Mouse (Mus musculus) forebrain, postnatal 0 days (tissue): ENCODE data around the gene Map2k1. TPM values are rescaled to one million over a fixed set of nuclear protein-coding genes. Genes with fewer than 3 reads are reported as not detected.
"Not testable (repeated sequence)": the region's sequence is repeated elsewhere in the genome, so short reads cannot be mapped to it uniquely, and the experiment has no call there.

ENCODE experiments used
- ATAC-seq: fragments of 200-750 bp; cut with Nextera tagmentation; 2 replicates; pipeline ENCODE4 v1.8.0; 2017; ENCODE audit warnings: mild to moderate bottlenecking, moderate library complexity
- DNase-seq: peaks from one replicate; pipeline ENCODE4 v3.0.0-alpha.2; 2015
- H3K27ac ChIP-seq: fragments of 300-500 bp; sonication (generic); 2 replicates; pipeline ENCODE4 v1.5.1; 2014; ENCODE audit warnings: low read depth, mild to moderate bottlenecking, antibody characterized with exemption, low read length, moderate library complexity, mixed read lengths
- H3K27me3 ChIP-seq: fragments of 300-500 bp; sonication (generic); 2 replicates; pipeline ENCODE4 v1.6.1; 2014; ENCODE audit warnings: mild to moderate bottlenecking, low read length, mixed read lengths; ENCODE audit not compliant: insufficient read depth
- H3K36me3 ChIP-seq: fragments of 300-500 bp; sonication (generic); 2 replicates; pipeline ENCODE4 v1.6.1; 2014; ENCODE audit warnings: mild to moderate bottlenecking, moderate library complexity; ENCODE audit not compliant: insufficient read depth
- H3K4me1 ChIP-seq: fragments of 300-500 bp; sonication (generic); 2 replicates; pipeline ENCODE4 v1.6.1; 2014; ENCODE audit warnings: antibody characterized with exemption; ENCODE audit not compliant: insufficient read depth
- H3K4me2 ChIP-seq: fragments of 300-500 bp; sonication (generic); 2 replicates; pipeline ENCODE4 v1.6.1; 2014; ENCODE audit warnings: low read depth, mild to moderate bottlenecking, moderate library complexity
- H3K4me3 ChIP-seq: fragments of 300-500 bp; sonication (generic); 2 replicates; pipeline ENCODE4 v1.5.1; 2014; ENCODE audit warnings: low read depth, low read length, mixed read lengths
- H3K9ac ChIP-seq: fragments of 300-500 bp; sonication (generic); 2 replicates; pipeline ENCODE4 v1.6.1; 2014; ENCODE audit warnings: mild to moderate bottlenecking
- H3K9me3 ChIP-seq: fragments of 300-500 bp; sonication (generic); 2 replicates; pipeline ENCODE4 v1.6.1; 2016; ENCODE audit warnings: low read length
- CTCF ChIP-seq: sonication (generic); IDR thresholded peaks from 2 replicates; pipeline ENCODE4 v1.5.1; 2016; ENCODE audit warnings: antibody characterized with exemption, control low read depth, low read depth
- WGBS: fragments of 180-500 bp; shearing (Covaris S2); extraction: QIAGEN DNeasy Blood & Tissue Kit; methylation state at CpG from one replicate; pipeline ENCODE4 v1.1.7; 2014; 5-methylcytosine and 5-hydroxymethylcytosine counted together
- polyA plus RNA-seq: library from polyadenylated mRNA; unstranded; fragments of >200 nt; fragmentation: Nextera tagmentation; extraction: Ambion mirVana; gene quantifications from 2 replicates; pipeline ENCODE4 v1.2.1, GENCODE M21; 2015
- total RNA-seq: library from RNA; depleted of rRNA; stranded (reverse); fragments of >200 nt; gene quantifications from 2 replicates; pipeline ENCODE4 v1.2.3, GENCODE M21; 2014

Gene Map2k1
- total and polyA plus RNA-seq, 2 experiments from 2014 or later, result 60.8 to 69.9 TPM

GRCm38 (mm10) chr9:64175378-64175777 lies 78.1 kb downstream of the Map2k1 start:
- ATAC-seq, result no peak
- Histone ChIP-seq H3K4me1 (peaks cover 14% of the 10 kb centered on the region; the same call in 1 of the 2 replicates), H3K27ac (no peak overlapping the region), H3K9me3 (no peaks in the 10 kb centered on the region), H3K27me3 (no peaks in the 10 kb centered on the region), H3K9ac (no peak overlapping the region), H3K36me3 (peaks cover 38% of the 10 kb centered on the region), H3K4me2 (no peak overlapping the region), H3K4me3 (no peak overlapping the region)
- no peak for DNase-seq
- TF ChIP-seq CTCF, result no peak
- WGBS, result 45% methylated on average over 11 of the region's 11 CpGs

- H3K27ac ChIP-seq, result no peak overlapping the region
- H3K4me1 ChIP-seq, result peaks cover 11% of the 10 kb centered on the region; the same call in 1 of the 2 replicates
- 67% methylated on average over 8 of the region's 8 CpGs for WGBS
- ATAC-seq, result no peak
- no peaks in the 10 kb centered on the region for H3K9me3 ChIP-seq
- no peak for TF ChIP-seq CTCF
- peak overlapping the region; percentile 60; the same call in 1 of the 2 replicates for H3K4me2 ChIP-seq
- no peak for DNase-seq
- H3K36me3 ChIP-seq, result peaks cover 38% of the 10 kb centered on the region
- H3K27me3 ChIP-seq, result no peaks in the 10 kb centered on the region
- H3K4me3 ChIP-seq, result 0 out of 2 replicates have a peak overlapping the region, but pooled peaks have one; percentile 84
- H3K9ac ChIP-seq, result no peak overlapping the region
Measured at GRCm38 (mm10) chr9:64174766-64175165, 78.7 kb downstream of the Map2k1 start.

- H3K4me3 ChIP-seq, result peak overlapping the region; percentile 84
- H3K4me2 ChIP-seq, result peak overlapping the region; percentile 60
- no peak overlapping the region for H3K27ac ChIP-seq
- H3K27me3 ChIP-seq, result no peaks in the 10 kb centered on the region
- peak overlapping the region; percentile 80 for H3K9ac ChIP-seq
- no peak for TF ChIP-seq CTCF
- ATAC-seq, result no peak
- DNase-seq, result no peak
- peaks cover 8% of the 10 kb centered on the region; the same call in 1 of the 2 replicates for H3K4me1 ChIP-seq
- peaks cover 38% of the 10 kb centered on the region for H3K36me3 ChIP-seq
- H3K9me3 ChIP-seq, result no peaks in the 10 kb centered on the region
Measured at GRCm38 (mm10) chr9:64174341-64174740, 79.1 kb downstream of the Map2k1 start.

GRCm38 (mm10) chr9:64173666-64174220 lies 79.7 kb downstream of the Map2k1 start:
- H3K9me3 ChIP-seq, result no peaks in the 10 kb centered on the region
- TF ChIP-seq CTCF, result no peak
- H3K27me3 ChIP-seq, result no peaks in the 10 kb centered on the region
- no peak for ATAC-seq
- H3K4me3 ChIP-seq, result peak overlapping the region; percentile 84
- H3K4me2 ChIP-seq, result peak overlapping the region; percentile 60
- under 1% methylated on average over 16 of the region's 16 CpGs for WGBS
- DNase-seq, result no peak
- peak overlapping the region; percentile 82 for H3K27ac ChIP-seq
- peaks cover 38% of the 10 kb centered on the region for H3K36me3 ChIP-seq
- H3K9ac ChIP-seq, result peak overlapping the region; percentile 80
- peaks cover 8% of the 10 kb centered on the region; the same call in 1 of the 2 replicates for H3K4me1 ChIP-seq

GRCm38 (mm10) chr9:64172816-64173665 lies 80.4 kb downstream of the Map2k1 start, which contains the start of the genes Zwilch and Rpl4:
TSS of gene Zwilch (minus strand) at chr9:64173104.
TSS of gene Rpl4 (plus strand) at chr9:64173375.
- Histone ChIP-seq H3K27me3 (no peaks in the 10 kb centered on the region), H3K27ac (peak within 1 kb of the TSS; percentile 82), H3K4me3 (peak within 1 kb of the TSS; percentile 84), H3K4me2 (peak within 1 kb of the TSS; percentile 75), H3K9me3 (no peaks in the 10 kb centered on the region), H3K9ac (peak within 1 kb of the TSS; percentile 80), H3K4me1 (peaks cover 8% of the 10 kb centered on the region; the same call in 1 of the 2 replicates), H3K36me3 (peaks cover 31% of the 10 kb centered on the region)
- ATAC-seq (peak; percentile 89), DNase-seq (peak; percentile 94)
- peak; percentile 57 for TF ChIP-seq CTCF
- under 1% methylated on average over 42 of the region's 42 CpGs for WGBS

- no peak for DNase-seq
- Histone ChIP-seq H3K27ac (peak overlapping the region; percentile 82; the same call in 1 of the 2 replicates), H3K4me3 (peak overlapping the region; percentile 84), H3K9ac (peak overlapping the region; percentile 80), H3K4me2 (peak overlapping the region; percentile 75), H3K9me3 (no peaks in the 10 kb centered on the region), H3K4me1 (peaks cover 8% of the 10 kb centered on the region; the same call in 1 of the 2 replicates), H3K36me3 (peaks cover 23% of the 10 kb centered on the region), H3K27me3 (no peaks in the 10 kb centered on the region)
- WGBS, result 2% methylated on average over 18 of the region's 18 CpGs
- peak; percentile 46 for ATAC-seq
- no peak; the same call in 1 of the 2 replicates for TF ChIP-seq CTCF
Measured at GRCm38 (mm10) chr9:64172145-64172815, 81.2 kb downstream of the Map2k1 start.

GRCm38 (mm10) chr9:64169967-64170366 lies 83.5 kb downstream of the Map2k1 start:
- not testable (repeated sequence) for H3K27me3 ChIP-seq, H3K27ac ChIP-seq, H3K36me3 ChIP-seq, H3K4me1 ChIP-seq, H3K4me3 ChIP-seq, ATAC-seq, H3K4me2 ChIP-seq, H3K9ac ChIP-seq, DNase-seq, H3K9me3 ChIP-seq
- WGBS, result 98% methylated on average over 3 of the region's 3 CpGs
